Mouse (Mus musculus): Measurements from ENCODE around the gene Ugp2.

Ugp2 gene

GRCm38 (mm10) chr11:21371122-21371806 is at the start of gene Ugp2:
Gene Ugp2 (minus strand): TSS chr11:21371201.
- in situ Hi-C loops (cut with MboI, MseI) = no loop called here

DNA sequence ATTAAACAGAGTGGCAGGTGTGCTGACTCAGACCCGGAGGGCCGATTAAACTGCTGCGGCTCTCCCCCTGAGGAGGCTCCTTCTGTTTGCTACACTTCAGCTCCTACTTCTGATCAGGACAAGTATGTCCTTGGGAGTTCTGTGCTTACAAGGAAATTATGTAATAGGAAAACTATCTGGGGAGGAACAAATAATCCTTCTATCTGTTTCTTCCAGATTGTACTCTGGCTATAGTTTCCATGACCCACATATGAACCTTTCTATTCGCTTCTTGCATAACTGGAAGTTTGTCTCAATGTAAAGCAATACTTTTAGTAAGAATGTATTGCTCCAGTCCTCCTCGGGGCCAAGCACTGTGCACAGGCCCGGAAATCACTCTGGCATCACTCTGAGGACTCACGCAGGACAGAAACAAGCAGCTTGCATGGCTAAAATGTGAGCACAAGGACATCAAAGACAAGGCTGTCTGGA is 43.9 kb upstream of the Ugp2 start:
- in situ Hi-C loops (cut with MboI, MseI) = loop anchor here in 1 of 2 experiments (10.0 kb wide), 1 partner anchor 1010 kb away; no protein-coding TSS in a partner anchor

GRCm38 (mm10) chr11:21406668-21407067 is 35.7 kb upstream of the Ugp2 start:
- in situ Hi-C loops (cut with MboI, MseI) = loop anchor here in 1 of 2 experiments (10.0 kb wide), 1 partner anchor 1528 kb away; no protein-coding TSS in a partner anchor

- in situ Hi-C loops (cut with MboI, MseI) = loop anchor here in 1 of 2 experiments (10.0 kb wide), 1 partner anchor 1529 kb away; no protein-coding TSS in a partner anchor
Measured at GRCm38 (mm10) chr11:21406141-21406540, 35.1 kb upstream of the Ugp2 start.

- in situ Hi-C loops (cut with MboI, MseI) = loop anchor here in 1 of 2 experiments (10.0 kb wide), 1 partner anchor 1531 kb away; no protein-coding TSS in a partner anchor
Measured at GRCm38 (mm10) chr11:21403877-21404276, 32.9 kb upstream of the Ugp2 start.

DNA sequence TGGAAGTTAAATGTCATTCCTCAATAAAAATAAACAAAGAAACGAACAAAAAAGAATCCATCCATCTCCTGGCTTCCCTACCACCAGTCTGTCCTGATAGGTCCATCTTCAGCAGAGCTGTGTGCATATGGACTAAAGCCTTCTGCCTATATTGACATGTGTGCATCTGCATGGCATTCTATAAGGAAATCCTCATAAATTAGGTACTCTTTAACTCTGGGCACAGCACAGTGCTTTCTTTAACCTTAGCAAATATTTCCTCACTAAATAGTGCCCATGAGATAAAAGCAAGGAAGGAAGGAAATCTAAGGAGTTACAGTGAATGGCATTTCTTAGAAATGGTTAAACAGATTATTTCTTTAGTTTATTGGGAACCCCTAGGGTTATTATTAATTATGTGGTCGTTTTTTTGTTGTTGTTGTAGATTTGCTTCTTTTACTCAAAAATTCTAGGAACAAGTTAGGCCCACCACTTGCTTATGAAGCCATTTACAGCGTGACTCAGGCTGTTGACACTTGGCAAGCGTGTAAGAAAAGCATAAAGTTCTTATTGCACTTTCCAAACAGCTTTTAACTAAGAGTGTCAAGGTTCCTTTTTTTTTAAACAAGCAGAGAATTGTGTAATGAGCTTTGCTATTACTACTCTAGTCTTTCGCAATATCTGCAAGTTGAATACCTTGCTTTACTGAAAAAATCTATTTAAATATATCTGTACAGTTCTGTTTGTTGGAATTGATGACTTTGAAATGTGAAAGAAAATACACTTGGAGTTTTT is 31.7 kb upstream of the Ugp2 start:
- in situ Hi-C loops (cut with MboI, MseI) = loop anchor here in 1 of 2 experiments (10.0 kb wide), 1 partner anchor 1532 kb away; no protein-coding TSS in a partner anchor

DNA sequence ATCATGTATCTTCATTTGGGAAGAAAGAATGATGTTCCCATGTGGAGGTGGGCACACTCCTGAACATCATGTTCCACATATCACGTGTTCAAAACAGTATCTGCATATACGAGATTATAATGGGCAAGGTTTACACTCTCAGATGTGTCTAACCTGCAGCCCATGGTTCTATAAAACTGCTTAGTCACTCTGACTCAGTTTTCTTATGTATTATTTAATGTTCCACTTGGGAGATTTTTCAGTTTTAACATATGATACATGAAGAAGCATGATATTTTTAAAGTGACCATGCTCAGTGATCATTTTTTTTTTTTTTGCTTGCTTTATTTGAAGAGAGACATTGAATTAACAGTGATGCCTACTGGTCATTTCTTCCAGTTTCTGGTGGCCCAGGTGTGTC is 30.2 kb upstream of the Ugp2 start:
- in situ Hi-C loops (cut with MboI, MseI) = loop anchor here in 1 of 2 experiments (10.0 kb wide), 1 partner anchor 1534 kb away; no protein-coding TSS in a partner anchor

DNA sequence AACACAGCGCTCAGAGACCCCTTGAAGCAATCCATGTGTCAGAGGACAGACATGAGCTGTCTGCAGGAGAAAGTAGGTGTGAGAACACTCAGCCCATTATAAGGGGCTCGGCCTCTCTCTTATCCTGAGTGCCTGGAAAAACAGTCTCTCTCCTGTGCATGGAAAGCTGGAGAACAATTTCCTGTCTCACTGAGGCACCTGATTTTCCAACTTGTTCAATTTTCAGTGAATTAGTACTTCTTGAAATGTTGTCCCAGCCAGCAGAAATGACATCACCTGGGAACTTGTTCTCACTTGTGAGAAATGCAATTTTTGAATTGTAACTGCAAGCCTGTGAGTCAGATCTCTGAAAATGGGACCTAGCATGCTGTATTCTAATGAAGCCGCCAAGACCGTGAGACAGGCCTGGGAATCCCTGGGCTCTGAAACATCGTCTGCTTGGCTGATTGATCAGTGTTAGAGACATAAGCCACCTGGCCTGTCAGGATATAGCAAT is 28.2 kb upstream of the Ugp2 start:
- in situ Hi-C loops (cut with MboI, MseI) = no loop called here

DNA sequence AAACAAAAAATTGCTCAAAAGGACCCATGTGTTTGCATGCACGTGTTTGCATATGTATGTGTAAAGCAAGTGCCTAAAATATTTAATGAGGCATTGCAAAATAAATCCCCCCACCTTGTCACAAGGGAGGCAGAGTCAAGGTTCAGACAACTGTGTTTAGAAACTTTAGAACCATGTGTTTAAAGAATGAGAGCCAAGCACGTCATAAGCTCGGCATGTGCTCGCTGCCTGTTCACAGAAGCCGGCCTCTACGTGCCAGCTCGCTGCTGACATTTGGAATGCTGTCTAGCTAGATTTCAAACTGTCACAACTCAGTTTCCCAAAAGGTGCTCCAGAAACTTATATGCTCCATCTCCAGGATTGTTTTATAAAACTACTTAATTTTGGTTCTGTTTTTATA is 27.5 kb upstream of the Ugp2 start:
- in situ Hi-C loops (cut with MboI, MseI) = no loop called here

- in situ Hi-C loops (cut with MboI, MseI) = no loop called here
Measured at GRCm38 (mm10) chr11:21386790-21387189, 15.8 kb upstream of the Ugp2 start.

DNA sequence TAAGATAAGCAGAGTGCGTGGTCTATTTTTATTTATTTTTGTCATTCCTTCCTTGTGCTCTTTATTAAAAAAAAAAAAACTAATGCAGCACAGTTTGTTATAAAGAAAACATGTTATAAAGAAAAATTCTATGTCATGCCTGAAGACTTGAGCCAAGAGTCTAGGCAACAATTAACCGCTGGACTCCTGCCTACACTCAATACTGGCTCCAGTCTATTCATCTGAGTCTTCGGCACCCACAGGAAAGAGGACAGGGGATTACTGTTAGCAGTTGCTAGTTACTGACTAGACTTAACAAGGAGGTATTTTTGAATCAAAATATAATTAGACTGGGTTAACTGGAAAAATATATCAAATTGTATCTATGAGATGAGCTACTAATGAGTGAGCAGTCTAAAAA is 3.1 kb upstream of the Ugp2 start:
- in situ Hi-C loops (cut with MboI, MseI) = no loop called here

GRCm38 (mm10) chr11:21370399-21371121 is 441 bp downstream of the Ugp2 start:
- in situ Hi-C loops (cut with MboI, MseI) = no loop called here

DNA sequence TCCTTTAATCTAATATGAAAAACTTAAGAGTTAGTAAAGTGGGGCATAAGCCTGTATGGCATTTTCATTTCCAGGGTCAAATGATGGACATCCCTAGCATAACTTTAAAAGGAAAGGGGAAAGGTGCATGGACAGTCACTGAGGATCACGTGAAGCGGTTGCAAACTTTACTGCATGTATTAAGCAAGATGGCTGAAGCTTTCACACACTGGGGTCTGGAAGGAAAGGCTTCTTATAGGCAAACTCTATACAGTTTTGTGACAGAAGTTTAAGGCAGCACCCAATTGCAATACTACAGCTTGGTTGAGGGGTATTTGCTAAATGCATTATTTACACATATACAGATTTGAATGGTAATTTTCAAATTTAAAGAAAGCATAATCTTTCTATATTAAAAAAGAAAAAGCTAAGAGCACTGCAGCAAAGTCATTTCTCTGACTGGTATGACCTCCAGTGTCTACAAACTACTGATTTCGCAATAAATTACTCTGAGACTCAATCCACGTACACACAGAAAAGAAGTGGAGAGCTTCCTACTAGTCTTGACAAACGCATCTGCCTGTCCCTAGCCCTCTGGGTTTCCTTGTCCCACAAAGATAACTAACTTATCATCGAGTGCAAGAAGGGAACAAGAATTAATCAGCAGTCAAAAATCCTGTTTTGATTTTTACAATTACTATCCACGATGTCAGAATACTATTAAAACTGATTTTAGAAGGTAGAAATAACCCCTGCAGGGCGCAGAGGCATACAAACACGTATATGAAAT is 1.6 kb downstream of the Ugp2 start:
- in situ Hi-C loops (cut with MboI, MseI) = no loop called here

- in situ Hi-C loops (cut with MboI, MseI) = no loop called here
Measured at GRCm38 (mm10) chr11:21368466-21368865, 2.5 kb downstream of the Ugp2 start.

GRCm38 (mm10) chr11:21363144-21363940 is 7.7 kb downstream of the Ugp2 start:
- in situ Hi-C loops (cut with MboI, MseI) = no loop called here

- in situ Hi-C loops (cut with MboI, MseI) = no loop called here
Measured at GRCm38 (mm10) chr11:21351296-21351695, 19.7 kb downstream of the Ugp2 start.

- in situ Hi-C loops (cut with MboI, MseI) = no loop called here
Measured at GRCm38 (mm10) chr11:21348890-21349289, 22.1 kb downstream of the Ugp2 start.

- in situ Hi-C loops (cut with MboI, MseI) = no loop called here
Measured at GRCm38 (mm10) chr11:21346020-21346419, 25.0 kb downstream of the Ugp2 start.

DNA sequence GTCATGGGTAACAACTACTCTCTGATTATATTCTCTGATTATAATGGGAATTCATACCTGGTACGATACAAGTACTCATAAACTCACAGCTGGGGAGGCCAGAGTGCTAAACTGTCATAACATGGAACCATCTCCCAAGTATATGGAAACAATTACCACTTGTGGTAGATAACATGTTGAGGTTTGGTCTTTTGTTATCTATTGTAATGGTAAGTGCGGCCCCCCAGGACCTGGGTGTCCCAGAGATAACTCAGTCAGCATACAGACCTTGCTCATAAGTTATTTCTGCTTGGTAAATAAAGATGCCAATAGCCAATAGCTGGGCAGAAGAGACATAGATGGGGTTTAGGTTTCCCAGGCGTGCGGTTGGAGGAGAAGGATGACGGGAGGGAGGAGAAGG is 27.5 kb downstream of the Ugp2 start:
- in situ Hi-C loops (cut with MboI, MseI) = loop anchor here in 1 of 2 experiments (5.0 kb wide), 1 partner anchor 691 kb away; no protein-coding TSS in a partner anchor

GRCm38 (mm10) chr11:21339088-21339487 is 31.9 kb downstream of the Ugp2 start:
- in situ Hi-C loops (cut with MboI, MseI) = no loop called here
